Mouse (Mus musculus) hindbrain, embryonic 12.5 days (tissue): ENCODE results near the gene Ctdsp2. TPM values are rescaled to one million over a fixed set of nuclear protein-coding genes. Genes with fewer than 3 reads are reported as not detected.
A peak's percentile ranks its signal among the peaks of the same experiment; 100 is the strongest.

Experiments
- ATAC-seq: fragments of 200-750 bp; cut with Nextera tagmentation; 2 replicates; pipeline ENCODE4 v1.8.0; 2017; ENCODE audit warnings: moderate TSS enrichment; ENCODE audit not compliant: low FRiP score
- H3K27ac ChIP-seq: fragments of 300-500 bp; sonication (generic); 2 replicates; pipeline ENCODE4 v1.5.1; 2016; ENCODE audit warnings: mild to moderate bottlenecking
- H3K27me3 ChIP-seq: fragments of 300-500 bp; sonication (generic); 2 replicates; pipeline ENCODE4 v1.6.1; 2016; ENCODE audit warnings: mild to moderate bottlenecking
- H3K36me3 ChIP-seq: fragments of 300-500 bp; sonication (generic); 2 replicates; pipeline ENCODE4 v1.6.1; 2016; ENCODE audit warnings: mild to moderate bottlenecking
- H3K4me1 ChIP-seq: fragments of 300-500 bp; sonication (generic); 2 replicates; pipeline ENCODE4 v1.6.1; 2016
- H3K4me2 ChIP-seq: fragments of 300-500 bp; sonication (generic); replicated peaks from 2 replicates; pipeline ENCODE4 v1.6.1; 2016; ENCODE audit warnings: mild to moderate bottlenecking
- H3K4me3 ChIP-seq: fragments of 300-500 bp; sonication (generic); 2 replicates; pipeline ENCODE4 v1.5.1; 2016; ENCODE audit warnings: mild to moderate bottlenecking
- H3K9ac ChIP-seq: fragments of 300-500 bp; sonication (generic); 2 replicates; pipeline ENCODE4 v1.6.1; 2016; ENCODE audit warnings: mild to moderate bottlenecking, moderate library complexity
- H3K9me3 ChIP-seq: fragments of 300-500 bp; sonication (generic); replicated peaks from 2 replicates; pipeline ENCODE4 v1.6.1; 2016; ENCODE audit warnings: mild to moderate bottlenecking
- WGBS: fragments of 180-500 bp; shearing (Covaris S2); methylation state at CpG from one replicate; pipeline ENCODE4 v1.1.7; 2016; 5-methylcytosine and 5-hydroxymethylcytosine counted together
- microRNA counts: library from miRNA; unstranded; fragments of <30 nt; microRNA quantifications from one replicate; lab custom pipeline; 2017
- microRNA-seq: library from miRNA; unstranded; fragments of <30 nt; microRNA quantifications from one replicate; pipeline ENCODE4, GENCODE M21; 2017
- polyA plus RNA-seq: library from polyadenylated mRNA; unstranded; fragments of >200 nt; fragmentation: Nextera tagmentation; extraction: Ambion mirVana; gene quantifications from 2 replicates; pipeline ENCODE4 v1.2.1, GENCODE M21; 2016

Ctdsp2 gene
- polyA plus RNA-seq, 1 experiment from 2014 or later, result 50.5 TPM

GRCm38 (mm10) chr10:127040569-127041214, 62.2 kb downstream of the Ctdsp2 start:
- 0 out of 2 replicates have a peak, but pooled peaks cover 5% of the 10 kb centered on the region for H3K36me3 ChIP-seq
- peaks cover 11% of the 10 kb centered on the region for H3K27me3 ChIP-seq
- WGBS, result 2% methylated on average over 20 of the region's 20 CpGs
- peaks cover 11% of the 10 kb centered on the region for H3K4me1 ChIP-seq
- H3K4me2 ChIP-seq, result peak overlapping the region; percentile 98
- H3K9me3 ChIP-seq, result no peaks in the 10 kb centered on the region
- H3K27ac ChIP-seq, result no peak overlapping the region
- H3K9ac ChIP-seq, result peak overlapping the region; percentile 69
- no peak; the same call in 1 of the 2 replicates for ATAC-seq
- peak overlapping the region; percentile 76 for H3K4me3 ChIP-seq

DNA sequence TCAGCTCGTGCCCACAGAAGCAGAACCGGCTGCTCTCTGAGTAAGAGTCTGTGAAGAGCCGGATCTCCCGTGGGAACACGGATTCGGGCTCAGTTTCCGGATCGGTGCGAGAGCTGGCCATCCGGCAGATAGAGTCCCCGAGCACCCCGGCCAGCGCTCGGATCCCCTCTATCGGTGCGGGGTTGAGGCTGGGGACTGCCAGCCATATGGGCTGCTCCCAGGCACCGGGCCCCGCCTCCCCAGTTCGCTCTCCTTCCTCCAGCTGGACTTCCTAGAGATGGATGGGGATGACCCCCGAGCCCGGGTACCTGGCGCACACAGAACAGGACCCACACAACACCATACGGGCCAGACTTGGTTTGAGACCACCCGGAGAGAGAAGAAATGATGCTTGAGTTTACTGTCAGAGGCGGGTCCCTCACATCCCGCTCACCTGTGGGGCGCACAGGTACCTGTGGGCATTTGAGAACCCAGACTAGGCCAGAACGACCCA, 62.8 kb downstream of the Ctdsp2 start, which contains the start of the genes Mettl1 and Eef1akmt3:
Gene Mettl1 (plus strand): TSS at position 141 of the 493 bp plus-strand sequence.
Gene Eef1akmt3 (minus strand): TSS at position 240 of the 493 bp plus-strand sequence.
- H3K4me3 ChIP-seq, result peak within 1 kb of the TSS; percentile 76
- H3K9ac ChIP-seq, result peak within 1 kb of the TSS; percentile 69
- under 1% methylated on average over 28 of the region's 28 CpGs for WGBS
- peak within 1 kb of the TSS; percentile 98 for H3K4me2 ChIP-seq
- H3K4me1 ChIP-seq, result peaks cover 11% of the 10 kb centered on the region
- no peak within 1 kb of the TSS for H3K27ac ChIP-seq
- peaks cover 11% of the 10 kb centered on the region for H3K27me3 ChIP-seq
- peak; percentile 76 for ATAC-seq
- H3K36me3 ChIP-seq, result 0 out of 2 replicates have a peak, but pooled peaks cover 5% of the 10 kb centered on the region
- H3K9me3 ChIP-seq, result no peaks in the 10 kb centered on the region

- 0 out of 2 replicates have a peak, but pooled peaks cover 5% of the 10 kb centered on the region for H3K36me3 ChIP-seq
- H3K27ac ChIP-seq, result no peak overlapping the region
- peak overlapping the region; percentile 69 for H3K9ac ChIP-seq
- H3K4me1 ChIP-seq, result peaks cover 11% of the 10 kb centered on the region
- ATAC-seq, result peak; percentile 90
- H3K4me3 ChIP-seq, result peak overlapping the region; percentile 76
- H3K4me2 ChIP-seq, result peak overlapping the region; percentile 98
- H3K27me3 ChIP-seq, result peaks cover 11% of the 10 kb centered on the region
- under 1% methylated on average over 37 of the region's 44 CpGs for WGBS
- H3K9me3 ChIP-seq, result no peaks in the 10 kb centered on the region
Observed at GRCm38 (mm10) chr10:127041774-127042338, 63.3 kb downstream of the Ctdsp2 start.

- Histone ChIP-seq H3K9me3 (no peaks in the 10 kb centered on the region), H3K27ac (no peak overlapping the region), H3K27me3 (peaks cover 13% of the 10 kb centered on the region), H3K4me1 (peaks cover 11% of the 10 kb centered on the region), H3K9ac (peak overlapping the region; percentile 69), H3K4me2 (peak overlapping the region; percentile 98), H3K4me3 (peak overlapping the region; percentile 76), H3K36me3 (0 out of 2 replicates have a peak, but pooled peaks cover 5% of the 10 kb centered on the region)
- WGBS, result 19% methylated on average over 5 of the region's 5 CpGs
- no peak for ATAC-seq
Observed at GRCm38 (mm10) chr10:127042468-127043115, 64.1 kb downstream of the Ctdsp2 start.

DNA sequence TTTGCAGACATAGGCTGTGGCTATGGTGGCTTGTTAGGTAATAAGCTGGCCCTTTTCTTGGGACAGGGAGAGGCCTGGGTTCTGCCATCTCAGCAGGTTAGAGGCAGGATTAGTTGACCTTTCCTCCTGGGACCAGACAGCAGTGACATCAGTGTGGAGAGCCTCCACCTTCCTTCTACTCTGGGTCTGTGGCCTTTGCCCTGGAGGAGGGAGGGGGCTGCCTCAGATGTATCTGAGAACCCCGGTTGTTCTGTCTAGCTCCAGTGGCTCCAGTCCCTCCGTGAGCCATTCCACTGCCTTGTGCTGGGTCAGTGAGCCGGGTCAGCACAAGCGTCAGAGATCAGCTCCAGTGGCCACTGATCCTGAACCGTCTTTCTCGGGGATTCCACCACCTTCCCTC, 64.7 kb downstream of the Ctdsp2 start:
- no peaks in the 10 kb centered on the region for H3K9me3 ChIP-seq
- WGBS, result 86% methylated on average over 6 of the region's 6 CpGs
- no peak for ATAC-seq
- H3K27me3 ChIP-seq, result peaks cover 19% of the 10 kb centered on the region
- peaks cover 11% of the 10 kb centered on the region for H3K4me1 ChIP-seq
- H3K9ac ChIP-seq, result no peak overlapping the region
- H3K4me2 ChIP-seq, result no peak overlapping the region
- H3K27ac ChIP-seq, result no peak overlapping the region
- H3K4me3 ChIP-seq, result no peak overlapping the region
- 0 out of 2 replicates have a peak, but pooled peaks cover 5% of the 10 kb centered on the region for H3K36me3 ChIP-seq

- no peak within 1 kb of the TSS for H3K27ac ChIP-seq
- ATAC-seq, result no peak
- H3K36me3 ChIP-seq, result 0 out of 2 replicates have a peak, but pooled peaks cover 6% of the 10 kb centered on the region
- 0 out of 2 replicates have a peak within 1 kb of the TSS, but pooled peaks have one; percentile 7 for H3K4me3 ChIP-seq
- peaks cover 12% of the 10 kb centered on the region; the same call in 1 of the 2 replicates for H3K4me1 ChIP-seq
- H3K9me3 ChIP-seq, result no peaks in the 10 kb centered on the region
- H3K4me2 ChIP-seq, result peak within 1 kb of the TSS; percentile 6; the same call in 1 of the 2 replicates
- peaks cover 53% of the 10 kb centered on the region for H3K27me3 ChIP-seq
- WGBS, result 46% methylated on average over 5 of the region's 5 CpGs
- H3K9ac ChIP-seq, result no peak within 1 kb of the TSS
Observed at GRCm38 (mm10) chr10:127047954-127048353, 69.4 kb downstream of the Ctdsp2 start, which contains the start of gene Cyp27b1. Gene Cyp27b1, plus strand, starts transcription at chr10:127048250.

GRCm38 (mm10) chr10:127048608-127049394, 70.3 kb downstream of the Ctdsp2 start:
- H3K9me3 ChIP-seq, result no peaks in the 10 kb centered on the region
- H3K27ac ChIP-seq, result no peak overlapping the region
- WGBS, result 5% methylated on average over 35 of the region's 35 CpGs
- peaks cover 13% of the 10 kb centered on the region; the same call in 1 of the 2 replicates for H3K36me3 ChIP-seq
- no peak for ATAC-seq
- peaks cover 53% of the 10 kb centered on the region for H3K27me3 ChIP-seq
- H3K4me1 ChIP-seq, result peaks cover 12% of the 10 kb centered on the region; the same call in 1 of the 2 replicates
- H3K4me2 ChIP-seq, result peak overlapping the region; percentile 6; the same call in 1 of the 2 replicates
- H3K9ac ChIP-seq, result no peak overlapping the region
- H3K4me3 ChIP-seq, result peak overlapping the region; percentile 7; the same call in 1 of the 2 replicates

MicroRNAs encoded within 50 kb of the gene (microRNA counts, 519-probe panel; counts per million panel counts)
- microRNA mmu-miR-26a (lab: Ali Mortazavi, UCI) (2,580 counts per million, percentile 65 among the panel's probes with 10 or more counts), microRNA mmu-miR-546 (lab: Ali Mortazavi, UCI) (470 counts per million, percentile 58 among the panel's probes with 10 or more counts)

Small RNA genes within 50 kb of the gene (microRNA-seq; reads per million reads assigned to microRNA genes)
- gene Mir26a-2 (35.5 reads per million, percentile 35 among the genes with 10 or more reads in this experiment), gene Mir546 (not detected)

Other genes with a start within 250 kb of the Ctdsp2 start
- 14.8 and 15.0 TPM in 2 replicates for gene Atp23, start 77.4 kb upstream of the Ctdsp2 start, polyA plus RNA-seq
- gene Avil, start 22.0 kb downstream of the Ctdsp2 start, polyA plus RNA-seq, result 1.6 and 2.1 TPM in 2 replicates
- 65.3 and 67.4 TPM in 2 replicates for gene Tsfm, start 52.1 kb downstream of the Ctdsp2 start, polyA plus RNA-seq
- 31.8 and 34.9 TPM in 2 replicates for gene Mettl1, start 62.7 kb downstream of the Ctdsp2 start, polyA plus RNA-seq
- 0.22 and 0.34 TPM in 2 replicates for gene Eef1akmt3, start 62.8 kb downstream of the Ctdsp2 start, polyA plus RNA-seq
- gene Cyp27b1, start 69.5 kb downstream of the Ctdsp2 start, polyA plus RNA-seq, result 0.25 TPM in 1 of 2 replicates, not detected in the other
- gene March9, start 81.5 kb downstream of the Ctdsp2 start, polyA plus RNA-seq, result 5.4 and 6.1 TPM in 2 replicates
- gene Cdk4, start 84.8 kb downstream of the Ctdsp2 start, polyA plus RNA-seq, result 1,725 and 1,814 TPM in 2 replicates
- 141 and 148 TPM in 2 replicates for gene Tspan31, start 91.5 kb downstream of the Ctdsp2 start, polyA plus RNA-seq
- gene Agap2, start 96.6 kb downstream of the Ctdsp2 start, polyA plus RNA-seq, result 1.7 and 2.0 TPM in 2 replicates
- gene Os9, start 142.4 kb downstream of the Ctdsp2 start, polyA plus RNA-seq, result 118 TPM in 2 replicates
- gene B4galnt1, start 186.5 kb downstream of the Ctdsp2 start, polyA plus RNA-seq, result 21.6 and 25.8 TPM in 2 replicates
- gene Slc26a10, start 201.9 kb downstream of the Ctdsp2 start, polyA plus RNA-seq, result 1.2 and 2.2 TPM in 2 replicates
- gene Arhgef25, start 211.4 kb downstream of the Ctdsp2 start, polyA plus RNA-seq, result 52.2 and 61.4 TPM in 2 replicates
- gene Dtx3, start 217.0 kb downstream of the Ctdsp2 start, polyA plus RNA-seq, result 199 and 203 TPM in 2 replicates
- 23.2 and 24.9 TPM in 2 replicates for gene Pip4k2c, start 232.9 kb downstream of the Ctdsp2 start, polyA plus RNA-seq